Mouse (Mus musculus): ENCODE results near the gene Ssxb5.
"Not testable (repeated sequence)": the region's sequence is repeated elsewhere in the genome, so short reads cannot be mapped to it uniquely, and the experiment has no call there.

Gene Ssxb5

GRCm38 (mm10) chrX:8803391-8803790, at the start of gene Ssxb5:
Gene Ssxb5 (plus strand): TSS chrX:8803691.
- not testable (repeated sequence) for DNase-seq

GRCm38 (mm10) chrX:8832043-8832442, 28.6 kb downstream of the Ssxb5 start:
- peak; percentile 35 for DNase-seq

- DNase-seq: no peak
Observed at GRCm38 (mm10) chrX:8843694-8844093, 40.2 kb downstream of the Ssxb5 start, which contains the start of gene Gm6592. Gene Gm6592 (plus strand): TSS chrX:8843994.

DNA sequence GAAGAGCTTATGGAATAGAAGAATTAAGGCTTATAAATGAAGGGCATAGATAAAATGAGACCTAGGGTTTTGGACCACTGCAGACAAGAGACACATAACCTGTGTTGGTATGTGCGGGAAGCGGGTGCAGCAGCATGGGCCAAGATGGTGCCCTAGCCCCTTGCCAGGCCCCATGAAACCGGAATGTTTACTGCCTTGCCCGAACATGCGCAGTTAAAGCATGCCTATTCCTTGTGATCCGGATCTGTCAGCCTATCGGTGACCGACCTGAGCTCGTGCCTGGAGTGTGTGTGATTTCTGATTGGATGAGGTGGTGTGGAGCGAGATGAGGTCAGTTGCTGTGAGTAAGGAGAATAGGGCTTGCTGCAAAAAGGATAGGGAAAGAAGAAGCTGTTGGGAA, 49.0 kb downstream of the Ssxb5 start:
- no peak for DNase-seq
